ENCODE assay signal across 21 mouse cellular contexts in the genomic region with DNA sequence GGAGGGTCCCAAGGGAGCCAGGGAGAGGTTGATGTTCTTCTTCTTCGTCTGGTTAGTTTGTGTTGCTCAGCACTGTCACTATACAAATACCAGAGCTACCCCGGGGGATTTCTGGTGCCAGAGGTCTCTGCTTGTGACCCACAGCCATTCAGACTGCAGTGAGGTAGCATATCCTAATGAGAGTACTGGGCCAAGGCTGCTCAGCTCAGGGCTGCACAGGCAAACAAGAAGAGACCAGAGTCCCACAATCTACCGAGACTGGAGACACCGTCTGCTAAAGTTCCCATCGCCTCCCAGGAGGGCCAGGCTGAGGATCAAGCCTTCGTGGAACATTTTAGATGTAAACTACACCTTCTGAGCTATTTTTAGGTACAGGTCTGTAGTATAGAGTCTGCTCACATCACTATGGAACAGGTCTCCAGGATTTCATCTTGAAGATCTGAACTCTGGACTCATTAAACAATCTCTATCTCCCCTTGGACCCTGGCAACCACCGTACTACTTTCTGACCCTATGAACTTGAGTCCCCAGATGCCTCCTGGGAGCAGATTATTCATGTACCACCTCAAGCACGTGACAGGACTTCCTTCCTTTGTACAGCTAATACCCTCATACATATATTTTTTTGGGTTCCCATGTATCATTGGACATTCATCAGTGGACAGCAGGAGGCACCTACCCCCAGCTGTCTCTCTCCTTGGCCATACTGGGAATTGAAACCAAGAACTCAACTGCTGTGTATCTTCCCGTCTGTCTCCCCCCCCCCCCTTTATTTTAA. TPM values are rescaled to one million over a fixed set of nuclear protein-coding genes. Genes with fewer than 3 reads are reported as not detected.
DNase-seq lines count a peak whose midpoint lies in the region; ATAC-seq and TF ChIP-seq lines count a peak whose summit lies in the region.
"Had no signal": no experiment of that assay in that cellular context is flagged by ENCODE, and none has a peak within 500 bp of the region (broad histone marks: within the 10 kb centered on the region; RNA-seq: fewer than 3 reads in every experiment).

No protein-coding gene starts in this region.

- TF ChIP-seq EP300 in stomach, postnatal 0 days (optimal IDR thresholded peaks at IDR 0.05), result no peak

- no peak for DNase-seq in stomach, postnatal 0 days (ENCODE audit: low spot score)
- DNase-seq in yolk sac, embryonic 10.5 days (ENCODE audit: low spot score), result peak; percentile 35
- no peak for DNase-seq in midbrain, embryonic 14.5 days
- no peak for DNase-seq in cerebellum, adult 2 months
- no peak for DNase-seq in lung, postnatal 4 days
- DNase-seq: adrenal gland, adult 2 months; adrenal gland, postnatal 25 days; cerebellum, adult 18-20 months; cerebellum, postnatal 10 days; gastrocnemius, postnatal 36 days; heart, adult 2 months had no signal

- H3K9ac ChIP-seq in stomach, embryonic 15.5 days, result no peak overlapping the region
- no peak overlapping the region for H3K9ac ChIP-seq in stomach, postnatal 0 days (ENCODE audit: low read length)
- H3K9ac ChIP-seq in intestine, postnatal 0 days (ENCODE audit: low read depth, low read length), result no peak overlapping the region
- H3K9ac ChIP-seq in midbrain, embryonic 14.5 days (replicated peaks; ENCODE audit: low read length), result no peak overlapping the region
- H3K9ac ChIP-seq: forebrain, embryonic 15.5 days; heart, embryonic 12.5 days had no signal

- WGBS in stomach, embryonic 15.5 days, result 56% methylated on average over 9 of the region's 9 CpGs
- 51% methylated on average over 9 of the region's 9 CpGs for WGBS in stomach, postnatal 0 days
- 33% methylated on average over 9 of the region's 9 CpGs for WGBS in intestine, postnatal 0 days
- WGBS in midbrain, embryonic 14.5 days, result 69% methylated on average over 9 of the region's 9 CpGs
- 59% methylated on average over 9 of the region's 9 CpGs for WGBS in cerebellum, adult 2 months

- TF ChIP-seq CTCF in stomach, postnatal 0 days (IDR thresholded peaks at IDR 0.05; ENCODE audit: low read depth), result no peak
- TF ChIP-seq CTCF in intestine, postnatal 0 days (IDR thresholded peaks at IDR 0.05; ENCODE audit: low read depth), result no peak
- no peak for TF ChIP-seq CTCF in cerebellum, adult 2 months (IDR thresholded peaks at IDR 0.05; ENCODE audit: borderline replicate concordance, insufficient read depth, low read depth, low read length)

- H3K9me3 ChIP-seq in stomach, embryonic 15.5 days, result no peaks in the 10 kb centered on the region
- H3K9me3 ChIP-seq in stomach, postnatal 0 days (ENCODE audit: control insufficient read depth, low read length), result no peaks in the 10 kb centered on the region
- no peaks in the 10 kb centered on the region for H3K9me3 ChIP-seq in intestine, postnatal 0 days (ENCODE audit: control insufficient read depth)
- no peaks in the 10 kb centered on the region for H3K9me3 ChIP-seq in midbrain, embryonic 14.5 days (ENCODE audit: control insufficient read depth, low read length)
- H3K9me3 ChIP-seq: embryonic facial prominence, embryonic 10.5 days; forebrain, embryonic 15.5 days; heart, embryonic 12.5 days; hindbrain, embryonic 10.5 days had no signal

- no peak overlapping the region for H3K4me3 ChIP-seq in stomach, embryonic 15.5 days (replicated peaks)
- no peak overlapping the region for H3K4me3 ChIP-seq in stomach, postnatal 0 days (ENCODE audit: low read depth, low read length)
- H3K4me3 ChIP-seq in intestine, postnatal 0 days (ENCODE audit: low read depth, low read length), result no peak overlapping the region
- H3K4me3 ChIP-seq in midbrain, embryonic 14.5 days (replicated peaks; ENCODE audit: low read depth, low read length), result no peak overlapping the region
- no peak overlapping the region for H3K4me3 ChIP-seq in cerebellum, adult 2 months (replicated peaks; ENCODE audit: insufficient read depth, low read depth, low read length)
- H3K4me3 ChIP-seq: embryonic facial prominence, embryonic 10.5 days; forebrain, embryonic 15.5 days; heart, adult 2 months; heart, embryonic 12.5 days; hindbrain, embryonic 10.5 days had no signal

- H3K4me1 ChIP-seq in stomach, embryonic 15.5 days, result peaks cover 4% of the 10 kb centered on the region; the same call in 1 of the 2 replicates
- no peaks in the 10 kb centered on the region for H3K4me1 ChIP-seq in stomach, postnatal 0 days (replicated peaks; ENCODE audit: control insufficient read depth, insufficient read depth)
- H3K4me1 ChIP-seq in intestine, postnatal 0 days (replicated peaks; ENCODE audit: control insufficient read depth, insufficient read depth, low read length), result peaks cover 16% of the 10 kb centered on the region; the same call in 1 of the 2 replicates
- H3K4me1 ChIP-seq in midbrain, embryonic 14.5 days (ENCODE audit: control insufficient read depth, insufficient read depth, low read length), result no peaks in the 10 kb centered on the region
- no peaks in the 10 kb centered on the region for H3K4me1 ChIP-seq in cerebellum, adult 2 months (ENCODE audit: control insufficient read depth, insufficient read depth, low read length)
- H3K4me1 ChIP-seq: forebrain, embryonic 15.5 days had no signal

- no peaks in the 10 kb centered on the region for H3K27me3 ChIP-seq in stomach, embryonic 15.5 days (replicated peaks)
- H3K27me3 ChIP-seq in stomach, postnatal 0 days (ENCODE audit: control insufficient read depth, insufficient read depth, low read length), result no peaks in the 10 kb centered on the region
- no peaks in the 10 kb centered on the region for H3K27me3 ChIP-seq in intestine, postnatal 0 days (replicated peaks; ENCODE audit: control insufficient read depth, insufficient read depth, low read length)
- H3K27me3 ChIP-seq in midbrain, embryonic 14.5 days (ENCODE audit: control insufficient read depth, insufficient read depth, low read length), result no peaks in the 10 kb centered on the region
- no peaks in the 10 kb centered on the region for H3K27me3 ChIP-seq in cerebellum, adult 2 months (ENCODE audit: control insufficient read depth, insufficient read depth, low read length)
- H3K27me3 ChIP-seq: forebrain, embryonic 15.5 days; heart, embryonic 12.5 days had no signal

- peak; percentile 32; the same call in 1 of the 2 replicates for ATAC-seq in stomach, embryonic 15.5 days (ENCODE audit: insufficient read depth, low FRiP score, low read depth)
- ATAC-seq in stomach, postnatal 0 days (ENCODE audit: low FRiP score, low TSS enrichment), result no peak
- ATAC-seq in granulocyte monocyte progenitor cell, adult 5-6 weeks (replicated peaks; ENCODE audit: poor library complexity, severe bottlenecking), result 0 out of 2 replicates have a peak, but pooled peaks have one; percentile 12
- peak; percentile 74 for ATAC-seq in intestine, postnatal 0 days
- ATAC-seq in midbrain, embryonic 14.5 days (ENCODE audit: low FRiP score, low TSS enrichment), result no peak
- ATAC-seq: CD4-positive, CD25-positive, alpha-beta regulatory T cell, adult 4 months; forebrain, embryonic 15.5 days; Patski had no signal

- H3K4me2 ChIP-seq in stomach, embryonic 15.5 days, result no peak overlapping the region
- no peak overlapping the region for H3K4me2 ChIP-seq in stomach, postnatal 0 days (replicated peaks; ENCODE audit: low read depth)
- H3K4me2 ChIP-seq in intestine, postnatal 0 days (replicated peaks; ENCODE audit: low read depth), result no peak overlapping the region
- H3K4me2 ChIP-seq in midbrain, embryonic 14.5 days (ENCODE audit: low read length), result no peak overlapping the region
- H3K4me2 ChIP-seq: forebrain, embryonic 15.5 days; heart, embryonic 12.5 days; hindbrain, embryonic 14.5 days had no signal

- TF ChIP-seq POLR2A in cerebellum, adult 2 months (IDR thresholded peaks at IDR 0.05; ENCODE audit: borderline replicate concordance, insufficient read depth, low read length), result no peak

- no peaks in the 10 kb centered on the region for H3K36me3 ChIP-seq in stomach, embryonic 15.5 days
- no peaks in the 10 kb centered on the region for H3K36me3 ChIP-seq in stomach, postnatal 0 days (ENCODE audit: control insufficient read depth, insufficient read depth, low read length)
- no peaks in the 10 kb centered on the region for H3K36me3 ChIP-seq in intestine, postnatal 0 days (ENCODE audit: control insufficient read depth, insufficient read depth)
- no peaks in the 10 kb centered on the region for H3K36me3 ChIP-seq in midbrain, embryonic 14.5 days (ENCODE audit: control insufficient read depth, insufficient read depth, low read length)
- H3K36me3 ChIP-seq: embryonic facial prominence, embryonic 10.5 days; forebrain, embryonic 15.5 days; heart, embryonic 12.5 days; hindbrain, embryonic 10.5 days had no signal

- H3K27ac ChIP-seq in stomach, embryonic 15.5 days, result 0 out of 2 replicates have a peak overlapping the region, but pooled peaks have one; percentile 11
- no peak overlapping the region for H3K27ac ChIP-seq in stomach, postnatal 0 days (replicated peaks)
- peak overlapping the region; percentile 50 for H3K27ac ChIP-seq in intestine, postnatal 0 days (ENCODE audit: low read depth, low read length)
- no peak overlapping the region for H3K27ac ChIP-seq in midbrain, embryonic 14.5 days (replicated peaks; ENCODE audit: low read depth, low read length)
- no peak overlapping the region for H3K27ac ChIP-seq in cerebellum, adult 2 months (ENCODE audit: insufficient read depth, low read length)
- H3K27ac ChIP-seq: embryonic facial prominence, embryonic 10.5 days; forebrain, embryonic 15.5 days; heart, adult 2 months; hindbrain, embryonic 10.5 days; hindbrain, embryonic 14.5 days had no signal

RNA-seq across cellular contexts. Expression of gene Med9, which starts 15.3 kb away (rescaled TPM):
- polyA plus RNA-seq in stomach, embryonic 15.5 days (2015; fragmentation: Nextera tagmentation; extraction: Ambion mirVana), result 36.6 and 38.4 TPM in 2 replicates
- polyA plus RNA-seq in stomach, postnatal 0 days (2015; fragmentation: Nextera tagmentation; extraction: Ambion mirVana), result 27.7 and 27.8 TPM in 2 replicates
- total RNA-seq in granulocyte monocyte progenitor cell, adult 5-6 weeks (2014; fragmentation: Nextera tagmentation), result 19.1 and 20.8 TPM in 2 replicates
- total RNA-seq in granulocyte monocyte progenitor cell, adult 5-6 weeks (2017), result 18.6 and 28.3 TPM in 2 replicates
- polyA plus RNA-seq in intestine, postnatal 0 days (2015; fragmentation: Nextera tagmentation; extraction: Ambion mirVana), result 19.4 and 22.1 TPM in 2 replicates
- polyA plus RNA-seq in midbrain, embryonic 14.5 days (2014; fragmentation: Nextera tagmentation; extraction: Ambion mirVana), result 30.7 and 31.4 TPM in 2 replicates
- polyA plus RNA-seq in cerebellum, adult 2 months (2012; rRNA removed), result 36.7 and 37.8 TPM in 2 replicates

RNA-seq across cellular contexts. Expression of gene Rasd1, which starts 32.0 kb away (rescaled TPM):
- 2.8 and 3.2 TPM in 2 replicates for polyA plus RNA-seq in stomach, embryonic 15.5 days (2015; fragmentation: Nextera tagmentation; extraction: Ambion mirVana)
- 1.3 TPM in 2 replicates for polyA plus RNA-seq in stomach, postnatal 0 days (2015; fragmentation: Nextera tagmentation; extraction: Ambion mirVana)
- not detected in 2 replicates for total RNA-seq in granulocyte monocyte progenitor cell, adult 5-6 weeks (2014; fragmentation: Nextera tagmentation)
- total RNA-seq in granulocyte monocyte progenitor cell, adult 5-6 weeks (2017), result 0.72 and 1.1 TPM in 2 replicates
- 1.1 and 1.4 TPM in 2 replicates for polyA plus RNA-seq in intestine, postnatal 0 days (2015; fragmentation: Nextera tagmentation; extraction: Ambion mirVana)
- polyA plus RNA-seq in midbrain, embryonic 14.5 days (2014; fragmentation: Nextera tagmentation; extraction: Ambion mirVana), result 0.51 and 1.0 TPM in 2 replicates
- 5.1 and 5.2 TPM in 2 replicates for polyA plus RNA-seq in cerebellum, adult 2 months (2012; rRNA removed)

Comparison
In these comparisons a context has a peak if more than half of its experiments do, and no peak if none do; other contexts are left out.
1. ATAC-seq: peak in stomach, embryonic 15.5 days (single experiment), granulocyte monocyte progenitor cell, adult 5-6 weeks (single experiment) and intestine, postnatal 0 days (single experiment); none in stomach, postnatal 0 days (single experiment) and midbrain, embryonic 14.5 days (single experiment).
2. H3K27ac ChIP-seq: peak in stomach, embryonic 15.5 days (single experiment) and intestine, postnatal 0 days (single experiment); none in stomach, postnatal 0 days (single experiment), midbrain, embryonic 14.5 days (single experiment) and cerebellum, adult 2 months (single experiment).